Mouse (Mus musculus) CH12.LX (cell line): ENCODE data around the gene Meox2.

Experiments
- CTCF ChIP-seq, 2 experiments: IDR thresholded peaks in 1 of 2; conservative IDR thresholded peaks in 1 of 2; 2 replicates each; pipeline ENCODE4 v1.5.1; 2011 to 2012; ENCODE audit warnings: low read depth in 2 of 2, low read length in 2 of 2, improper control_type of control experiment in 1 of 2, inconsistent platforms in 1 of 2, mild to moderate bottlenecking in 1 of 2, moderate library complexity in 1 of 2
- GABPA ChIP-seq: IDR thresholded peaks from 2 replicates; pipeline ENCODE4 v1.6.1; 2012; ENCODE audit warnings: low read depth, low read length, improper control_type of control experiment, inconsistent platforms; ENCODE audit not compliant: insufficient replicate concordance
- JUN ChIP-seq: IDR thresholded peaks from 2 replicates; pipeline ENCODE4 v1.6.1; 2011; ENCODE audit warnings: low read depth, mild to moderate bottlenecking, low read length, improper control_type of control experiment, moderate library complexity; ENCODE audit not compliant: insufficient read depth
- JUND ChIP-seq: conservative IDR thresholded peaks from 2 replicates; pipeline ENCODE4 v1.6.1; 2011; ENCODE audit warnings: low read depth, low read length, improper control_type of control experiment
- MAX ChIP-seq: IDR thresholded peaks from 2 replicates; pipeline ENCODE4 v1.6.1; 2011; ENCODE audit warnings: low read length, improper control_type of control experiment
- POLR2A ChIP-seq: IDR thresholded peaks from 2 replicates; pipeline ENCODE4 v1.6.1; 2011; ENCODE audit warnings: low read depth, mild to moderate bottlenecking, improper control_type of control experiment, low read length
- TBP ChIP-seq: conservative IDR thresholded peaks from 2 replicates; pipeline ENCODE4 v1.6.1; 2011; ENCODE audit warnings: low read depth, low read length, improper control_type of control experiment
- TCF12 ChIP-seq: IDR thresholded peaks from 2 replicates; pipeline ENCODE4 v1.6.1; 2014; ENCODE audit warnings: low read depth, mild to moderate bottlenecking, inconsistent platforms, low read length, improper control_type of control experiment

DNA sequence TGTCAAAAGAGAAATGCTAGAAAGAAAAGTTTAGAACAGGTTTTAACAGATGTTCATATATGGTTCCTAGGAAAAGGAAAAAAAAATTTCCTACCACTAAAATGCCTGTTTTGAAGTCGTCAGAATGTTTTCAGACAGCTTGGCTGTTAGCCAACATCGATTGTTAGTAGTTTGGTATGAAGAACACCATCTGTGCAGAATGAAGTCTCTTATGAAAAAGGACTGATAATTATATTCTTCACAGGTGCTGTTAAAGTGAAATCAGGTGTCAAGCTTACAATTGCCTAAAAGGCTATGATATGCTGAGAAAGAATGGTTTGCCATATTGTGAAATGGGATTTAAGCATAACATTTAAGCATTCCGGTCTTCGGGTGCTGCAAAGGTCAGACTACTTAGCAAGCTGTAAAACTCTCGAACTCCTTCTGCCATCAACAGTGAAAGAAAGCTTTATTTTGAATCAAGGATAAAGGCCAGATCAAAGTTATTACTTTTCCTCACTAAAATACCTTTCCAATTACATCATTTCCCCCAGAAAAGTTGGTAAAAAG lies 80.7 kb downstream of the Meox2 start:
- TF ChIP-seq GABPA = no peak
- no peak for TF ChIP-seq JUN
- TF ChIP-seq MAX = no peak
- TF ChIP-seq TCF12 = no peak
- no peak for TF ChIP-seq JUND
- TF ChIP-seq CTCF (conservative IDR thresholded peaks at IDR 0.05 in 1 of 2, IDR thresholded peaks at IDR 0.05 in 1 of 2; ENCODE audit: low read depth in 2 of 2, low read length in 2 of 2) = no peak
- TF ChIP-seq POLR2A = no peak
- no peak for TF ChIP-seq TBP
